Comparison of ENCODE assay signal across 15 mouse cellular contexts in the genomic region with DNA sequence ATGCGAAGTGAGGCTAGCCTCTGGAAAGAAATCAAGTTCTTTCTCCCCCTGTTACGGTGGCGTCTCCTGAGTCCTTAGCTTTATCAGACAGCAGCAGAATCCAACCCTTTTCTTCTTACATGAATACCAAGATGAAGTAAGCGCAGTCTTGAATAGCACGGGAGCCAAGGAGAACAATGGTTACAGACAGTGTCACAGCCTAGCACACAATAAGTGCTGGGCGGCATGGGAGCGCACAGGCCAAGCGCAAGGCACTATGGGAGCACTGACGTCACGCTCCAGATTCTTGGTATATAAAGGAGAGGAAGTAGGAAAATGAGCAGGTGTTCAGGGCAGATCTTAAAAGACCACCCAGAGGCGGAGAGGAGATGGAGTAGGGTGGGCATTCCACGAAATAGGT. TPM values are rescaled to one million over a fixed set of nuclear protein-coding genes. Genes with fewer than 3 reads are reported as not detected.
DNase-seq lines count a peak whose midpoint lies in the region; ATAC-seq and TF ChIP-seq lines count a peak whose summit lies in the region.
"Had no signal": no experiment of that assay in that cellular context is flagged by ENCODE, and none has a peak within 500 bp of the region (broad histone marks: within the 10 kb centered on the region; RNA-seq: fewer than 3 reads in every experiment).

No protein-coding gene starts in this region.

- 0 out of 2 replicates have a peak, but pooled peaks cover 4% of the 10 kb centered on the region for H3K4me1 ChIP-seq in hindbrain, embryonic 15.5 days (replicated peaks)
- no peaks in the 10 kb centered on the region for H3K4me1 ChIP-seq in hindbrain, embryonic 11.5 days (replicated peaks; ENCODE audit: control insufficient read depth, insufficient read depth, low read length)
- peaks cover 3% of the 10 kb centered on the region; the same call in 1 of the 2 replicates for H3K4me1 ChIP-seq in midbrain, embryonic 11.5 days (ENCODE audit: control insufficient read depth, insufficient read depth, low read length)
- 0 out of 2 replicates have a peak, but pooled peaks cover 3% of the 10 kb centered on the region for H3K4me1 ChIP-seq in midbrain, embryonic 16.5 days (ENCODE audit: control insufficient read depth, insufficient read depth, low read length)
- no peaks in the 10 kb centered on the region for H3K4me1 ChIP-seq in hindbrain, postnatal 0 days (ENCODE audit: insufficient read depth, low read length)
- H3K4me1 ChIP-seq in intestine, embryonic 15.5 days (replicated peaks) = no peaks in the 10 kb centered on the region

- peak; percentile 24; the same call in 1 of the 2 replicates for ATAC-seq in hindbrain, embryonic 15.5 days (ENCODE audit: low FRiP score, low read depth)
- ATAC-seq in hindbrain, embryonic 11.5 days (ENCODE audit: low FRiP score) = no peak
- ATAC-seq in midbrain, embryonic 11.5 days (ENCODE audit: low FRiP score) = no peak
- ATAC-seq in midbrain, embryonic 16.5 days = no peak
- ATAC-seq in hindbrain, postnatal 0 days = peak; percentile 62; the same call in 1 of the 2 replicates
- ATAC-seq in intestine, embryonic 15.5 days = no peak

- no peak overlapping the region for H3K4me3 ChIP-seq in hindbrain, embryonic 15.5 days
- no peak overlapping the region for H3K4me3 ChIP-seq in hindbrain, embryonic 11.5 days (ENCODE audit: low read depth, low read length)
- no peak overlapping the region for H3K4me3 ChIP-seq in midbrain, embryonic 11.5 days (ENCODE audit: low read depth, low read length)
- no peak overlapping the region for H3K4me3 ChIP-seq in midbrain, embryonic 16.5 days (ENCODE audit: low read depth, low read length)
- H3K4me3 ChIP-seq in hindbrain, postnatal 0 days (ENCODE audit: low read length) = no peak overlapping the region
- H3K4me3 ChIP-seq in intestine, embryonic 15.5 days (replicated peaks) = no peak overlapping the region
- H3K4me3 ChIP-seq: heart, adult 2 months; heart, embryonic 15.5 days; limb, embryonic 10.5 days; liver, embryonic 13.5 days had no signal

- no peak for TF ChIP-seq CTCF in brain, embryonic 14.5 days (IDR thresholded peaks at IDR 0.05; ENCODE audit: borderline replicate concordance, extremely low read depth, insufficient read depth, insufficient read length)
- no peak for TF ChIP-seq CTCF in hindbrain, postnatal 0 days (IDR thresholded peaks at IDR 0.05; ENCODE audit: low read depth)

- H3K9me3 ChIP-seq in hindbrain, embryonic 15.5 days = no peaks in the 10 kb centered on the region
- H3K9me3 ChIP-seq in hindbrain, embryonic 11.5 days (ENCODE audit: control insufficient read depth, low read length) = no peaks in the 10 kb centered on the region
- H3K9me3 ChIP-seq in midbrain, embryonic 11.5 days (ENCODE audit: control insufficient read depth, low read length) = no peaks in the 10 kb centered on the region
- H3K9me3 ChIP-seq in midbrain, embryonic 16.5 days (replicated peaks; ENCODE audit: control insufficient read depth, low read length, poor library complexity, severe bottlenecking) = no peaks in the 10 kb centered on the region
- no peaks in the 10 kb centered on the region for H3K9me3 ChIP-seq in hindbrain, postnatal 0 days (ENCODE audit: low read length)
- no peaks in the 10 kb centered on the region for H3K9me3 ChIP-seq in intestine, embryonic 15.5 days
- H3K9me3 ChIP-seq: heart, embryonic 15.5 days; limb, embryonic 10.5 days; liver, embryonic 13.5 days had no signal

- H3K27me3 ChIP-seq in hindbrain, embryonic 15.5 days = no peaks in the 10 kb centered on the region
- no peaks in the 10 kb centered on the region for H3K27me3 ChIP-seq in hindbrain, embryonic 11.5 days (ENCODE audit: control insufficient read depth, insufficient read depth, low read length)
- H3K27me3 ChIP-seq in midbrain, embryonic 11.5 days (ENCODE audit: control insufficient read depth, insufficient read depth, low read length) = no peaks in the 10 kb centered on the region
- H3K27me3 ChIP-seq in midbrain, embryonic 16.5 days (ENCODE audit: control insufficient read depth, insufficient read depth, low read depth, low read length) = no peaks in the 10 kb centered on the region
- no peaks in the 10 kb centered on the region for H3K27me3 ChIP-seq in hindbrain, postnatal 0 days (ENCODE audit: insufficient read depth, low read length)
- H3K27me3 ChIP-seq in intestine, embryonic 15.5 days (replicated peaks) = no peaks in the 10 kb centered on the region
- H3K27me3 ChIP-seq: heart, embryonic 15.5 days had no signal

- no peak overlapping the region for H3K4me2 ChIP-seq in hindbrain, embryonic 15.5 days
- no peak overlapping the region for H3K4me2 ChIP-seq in hindbrain, embryonic 11.5 days (replicated peaks; ENCODE audit: low read depth, low read length)
- H3K4me2 ChIP-seq in midbrain, embryonic 11.5 days = no peak overlapping the region
- no peak overlapping the region for H3K4me2 ChIP-seq in midbrain, embryonic 16.5 days (ENCODE audit: low read length)
- no peak overlapping the region for H3K4me2 ChIP-seq in hindbrain, postnatal 0 days (ENCODE audit: low read depth, low read length)
- no peak overlapping the region for H3K4me2 ChIP-seq in intestine, embryonic 15.5 days (replicated peaks)
- H3K4me2 ChIP-seq: heart, embryonic 15.5 days had no signal

- H3K36me3 ChIP-seq in hindbrain, embryonic 15.5 days = no peaks in the 10 kb centered on the region
- no peaks in the 10 kb centered on the region for H3K36me3 ChIP-seq in hindbrain, embryonic 11.5 days (ENCODE audit: control insufficient read depth, insufficient read depth, low read length)
- H3K36me3 ChIP-seq in midbrain, embryonic 11.5 days (ENCODE audit: control insufficient read depth, insufficient read depth, low read length) = no peaks in the 10 kb centered on the region
- no peaks in the 10 kb centered on the region for H3K36me3 ChIP-seq in midbrain, embryonic 16.5 days (ENCODE audit: control insufficient read depth, insufficient read depth, low read length)
- H3K36me3 ChIP-seq in hindbrain, postnatal 0 days (ENCODE audit: insufficient read depth, low read length) = no peaks in the 10 kb centered on the region
- no peaks in the 10 kb centered on the region for H3K36me3 ChIP-seq in intestine, embryonic 15.5 days
- H3K36me3 ChIP-seq: heart, embryonic 15.5 days; limb, embryonic 10.5 days; liver, embryonic 13.5 days had no signal

- no peak for TF ChIP-seq POLR2A in brain, embryonic 14.5 days (IDR thresholded peaks at IDR 0.05; ENCODE audit: borderline replicate concordance, extremely low read depth, insufficient read depth, insufficient read length, poor library complexity, severe bottlenecking)

- H3K9ac ChIP-seq in hindbrain, embryonic 15.5 days = no peak overlapping the region
- H3K9ac ChIP-seq in hindbrain, embryonic 11.5 days (ENCODE audit: low read depth, low read length) = no peak overlapping the region
- no peak overlapping the region for H3K9ac ChIP-seq in midbrain, embryonic 11.5 days (ENCODE audit: low read length)
- H3K9ac ChIP-seq in midbrain, embryonic 16.5 days (ENCODE audit: low read depth, low read length) = no peak overlapping the region
- H3K9ac ChIP-seq in hindbrain, postnatal 0 days (replicated peaks; ENCODE audit: low read length) = no peak overlapping the region
- no peak overlapping the region for H3K9ac ChIP-seq in intestine, embryonic 15.5 days
- H3K9ac ChIP-seq: heart, embryonic 15.5 days; liver, embryonic 13.5 days had no signal

- 61% methylated on average over 12 of the region's 12 CpGs for WGBS in hindbrain, embryonic 15.5 days
- 67% methylated on average over 12 of the region's 12 CpGs for WGBS in hindbrain, embryonic 11.5 days
- 78% methylated on average over 12 of the region's 12 CpGs for WGBS in midbrain, embryonic 11.5 days
- 55% methylated on average over 12 of the region's 12 CpGs for WGBS in midbrain, embryonic 16.5 days
- 63% methylated on average over 12 of the region's 12 CpGs for WGBS in hindbrain, postnatal 0 days
- 92% methylated on average over 12 of the region's 12 CpGs for WGBS in intestine, embryonic 15.5 days

- DNase-seq in hindbrain, embryonic 11.5 days (ENCODE audit: low spot score) = no peak
- peak; percentile 79 for DNase-seq in midbrain, embryonic 11.5 days (ENCODE audit: low spot score, missing footprints)
- DNase-seq in brain, embryonic 14.5 days (ENCODE audit: low read depth) = peak; percentile 56
- no peak for DNase-seq in hindbrain, postnatal 0 days (ENCODE audit: low spot score)
- DNase-seq: adrenal gland, postnatal 36 days; cerebellum, adult 9-10 months; gastrocnemius, postnatal 10 days; heart, adult 2 months; kidney, adult 2 months had no signal

- no peak overlapping the region for H3K27ac ChIP-seq in hindbrain, embryonic 15.5 days (replicated peaks)
- H3K27ac ChIP-seq in hindbrain, embryonic 11.5 days (ENCODE audit: low read depth, low read length) = no peak overlapping the region
- H3K27ac ChIP-seq in midbrain, embryonic 11.5 days (ENCODE audit: low read depth, low read length) = no peak overlapping the region
- H3K27ac ChIP-seq in midbrain, embryonic 16.5 days (ENCODE audit: low read length) = no peak overlapping the region
- H3K27ac ChIP-seq in hindbrain, postnatal 0 days = no peak overlapping the region
- H3K27ac ChIP-seq in intestine, embryonic 15.5 days = no peak overlapping the region
- H3K27ac ChIP-seq: heart, adult 2 months; heart, embryonic 15.5 days; limb, embryonic 10.5 days had no signal

RNA-seq across cellular contexts. Expression of a gene that starts 52.6 kb away (rescaled TPM):
- 2.4 and 3.0 TPM in 2 replicates for polyA plus RNA-seq in hindbrain, embryonic 15.5 days (2015; fragmentation: Nextera tagmentation; extraction: Ambion mirVana)
- polyA plus RNA-seq in hindbrain, embryonic 11.5 days (2014; fragmentation: Nextera tagmentation; extraction: Ambion mirVana) = 0.71 and 0.77 TPM in 2 replicates
- polyA plus RNA-seq in midbrain, embryonic 11.5 days (2014; fragmentation: Nextera tagmentation; extraction: Ambion mirVana) = 0.53 and 0.77 TPM in 2 replicates
- polyA plus RNA-seq in midbrain, embryonic 16.5 days (2015; fragmentation: Nextera tagmentation; extraction: Ambion mirVana) = 2.2 and 2.6 TPM in 2 replicates
- 5.6 and 9.8 TPM in 2 replicates for polyA plus RNA-seq in brain, embryonic 14.5 days (2012; rRNA removed)
- 26.3 and 26.9 TPM in 2 replicates for total RNA-seq in hindbrain, postnatal 0 days (2014; rRNA removed)
- 2.6 and 2.7 TPM in 2 replicates for polyA plus RNA-seq in hindbrain, postnatal 0 days (2015; fragmentation: Nextera tagmentation; extraction: Ambion mirVana)
- 0.20 and 0.33 TPM in 2 replicates for polyA plus RNA-seq in intestine, embryonic 15.5 days (2015; fragmentation: Nextera tagmentation; extraction: Ambion mirVana)

Comparison
In these comparisons a context has a peak if more than half of its experiments do, and no peak if none do; other contexts are left out.
1. ATAC-seq: peak in hindbrain, embryonic 15.5 days (single experiment) and hindbrain, postnatal 0 days (single experiment); none in hindbrain, embryonic 11.5 days (single experiment), midbrain, embryonic 11.5 days (single experiment), midbrain, embryonic 16.5 days (single experiment) and intestine, embryonic 15.5 days (single experiment).
2. DNase-seq: peak in midbrain, embryonic 11.5 days (single experiment) and brain, embryonic 14.5 days (single experiment); none in hindbrain, embryonic 11.5 days (single experiment) and hindbrain, postnatal 0 days (single experiment).